Mouse (Mus musculus): ENCODE data around the gene Zfp953.
"Not testable (repeated sequence)": the region's sequence is repeated elsewhere in the genome, so short reads cannot be mapped to it uniquely, and the experiment has no call there.

Gene Zfp953

GRCm38 (mm10) chr13:67360131-67360744, at the start of gene Zfp953, which contains the start of gene Gm28044:
Gene Zfp953, minus strand, starts transcription at chr13:67360605.
Gene Gm28044, minus strand, starts transcription at chr13:67360536.
- peak; percentile 72 to 82 for DNase-seq

DNA sequence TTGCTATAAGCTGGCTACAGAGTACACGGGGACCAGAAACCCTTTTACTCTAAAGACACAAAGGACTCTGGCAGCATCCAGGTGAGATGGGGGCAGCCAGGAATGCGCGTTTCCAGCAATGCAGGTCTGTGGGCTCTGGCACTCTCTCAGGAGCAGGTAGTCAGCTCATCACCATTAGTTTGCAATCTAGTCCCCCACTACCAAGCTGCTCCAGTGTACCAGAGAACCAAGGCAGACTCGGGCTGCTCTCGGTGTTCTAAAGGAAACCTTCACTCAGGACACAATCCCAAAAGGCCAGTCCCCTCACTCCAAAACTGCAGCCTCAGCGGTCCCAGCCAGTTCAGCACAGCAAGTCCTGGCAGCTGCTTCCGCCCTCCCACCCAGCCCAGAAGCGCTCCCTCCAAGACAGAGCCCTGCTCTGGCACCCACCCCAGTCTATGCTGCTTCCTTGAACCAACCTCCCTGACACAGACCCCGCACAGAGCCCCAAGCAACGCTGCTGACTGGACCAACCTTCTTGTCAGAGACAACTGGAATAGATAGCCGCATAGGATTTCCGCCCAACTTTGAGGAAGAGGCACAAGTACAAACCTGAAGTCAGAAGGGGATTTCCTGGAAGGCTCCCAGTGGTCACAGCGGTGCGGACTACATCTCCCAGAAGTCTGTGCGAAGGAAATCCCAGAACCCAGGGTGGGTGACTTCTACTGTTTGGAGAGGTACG, 38.9 kb upstream of the Zfp953 start, which contains the start of gene Zfp429:
Gene Zfp429 (minus strand): TSS at position 637 of the 721 bp plus-strand sequence.
- DNase-seq = peak; percentile 56 to 67

DNA sequence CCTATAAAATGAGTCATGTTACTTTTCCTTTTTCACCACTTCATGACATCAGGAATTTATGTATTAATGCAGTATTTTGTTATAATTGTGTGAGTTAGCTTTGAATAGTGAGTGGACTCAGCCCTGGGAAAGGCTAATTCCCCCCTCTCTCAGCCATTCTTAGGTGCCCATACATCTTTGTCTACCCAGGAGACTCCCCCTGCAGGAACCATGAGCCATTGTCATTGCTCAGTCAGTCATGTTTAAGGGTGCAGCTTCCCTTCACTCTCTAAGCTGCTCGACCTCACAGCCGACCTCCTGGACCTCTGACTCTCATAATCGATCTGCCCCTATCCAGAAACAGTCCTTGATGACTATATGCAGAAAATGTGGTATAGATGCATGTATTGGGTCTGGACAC, 15.8 kb upstream of the Zfp953 start:
- not testable (repeated sequence) for DNase-seq

- peak; percentile 65 to 80 for DNase-seq
Observed at GRCm38 (mm10) chr13:67375050-67375911, 14.9 kb upstream of the Zfp953 start, which contains the start of the genes Gm28041 and Zfp456. Gene Gm28041, minus strand, starts transcription at chr13:67375733. Gene Zfp456, minus strand, starts transcription at chr13:67375810.

GRCm38 (mm10) chr13:67351854-67352253, 8.6 kb downstream of the Zfp953 start:
- DNase-seq = no peak

DNA sequence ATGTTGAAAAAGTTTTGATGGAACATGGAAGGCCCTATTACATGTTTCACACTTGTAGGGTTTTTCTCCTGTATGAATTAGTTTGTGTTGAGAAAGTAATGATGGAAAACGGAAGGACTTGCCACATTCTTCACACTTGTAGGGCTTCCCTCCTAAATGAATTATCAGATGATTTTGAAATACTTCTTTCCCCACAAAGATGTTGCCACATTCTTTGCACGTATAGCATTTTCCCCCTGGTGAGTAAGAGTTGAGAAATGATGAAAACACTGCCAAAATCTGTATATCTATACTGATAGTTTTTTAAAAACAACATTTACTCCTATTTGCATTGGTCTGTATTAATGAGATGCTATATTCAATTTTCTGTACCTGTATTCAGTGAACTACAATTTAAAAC, 17.0 kb downstream of the Zfp953 start:
- DNase-seq = no peak

GRCm38 (mm10) chr13:67332877-67333276, 27.5 kb downstream of the Zfp953 start:
- no peak for DNase-seq

GRCm38 (mm10) chr13:67332019-67332724, 28.2 kb downstream of the Zfp953 start, which contains the start of gene Zfp595:
Gene Zfp595, minus strand, starts transcription at chr13:67332570.
- peak; percentile 60 to 79 for DNase-seq

- no peak for DNase-seq
Observed at GRCm38 (mm10) chr13:67306718-67307117, 53.7 kb downstream of the Zfp953 start.

- peak; percentile 62 to 76 for DNase-seq
Observed at GRCm38 (mm10) chr13:67305822-67306672, 54.4 kb downstream of the Zfp953 start, which contains the start of gene Zfp457. Gene Zfp457, minus strand, starts transcription at chr13:67306485.
